Mouse (Mus musculus) bone marrow macrophage, adult 2 months (primary cell): ENCODE measurements at regions not wholly inside any gene's neighbourhood (a gene's known extent, or its start where the extent isn't known, plus 50 kb on each side); places are given as distances from the start of the nearest gene placed in this dataset.

ENCODE experiments used
- CTCF ChIP-seq: IDR thresholded peaks from 2 replicates; pipeline ENCODE4 v1.5.1; 2012; ENCODE audit warnings: low read depth, mild to moderate bottlenecking, low read length, moderate library complexity
- POLR2A ChIP-seq: IDR thresholded peaks from 2 replicates; pipeline ENCODE4 v1.6.1; 2012; ENCODE audit warnings: mild to moderate bottlenecking, low read depth, low read length, borderline replicate concordance

GRCm38 (mm10) chr17:45195779-45196178 is 237.8 kb downstream of the Cdc5l start:
- TF ChIP-seq CTCF, result no peak
- TF ChIP-seq POLR2A, result no peak
